Mouse (Mus musculus) brain, embryonic 14.5 days (tissue): ENCODE measurements at regions not wholly inside any gene's neighbourhood (a gene's known extent, or its start where the extent isn't known, plus 50 kb on each side); places are given as distances from the start of the nearest gene placed in this dataset.
A peak's percentile ranks its signal among the peaks of the same experiment; 100 is the strongest.

Experiments used
- DNase-seq: peaks from one replicate; pipeline ENCODE4 v3.0.0-alpha.2; 2011; ENCODE audit warnings: low read depth
- CTCF ChIP-seq: fragments of 200-500 bp; IDR thresholded peaks from 2 replicates; pipeline ENCODE4 v1.5.1; 2012; ENCODE audit warnings: inconsistent platforms, mild to moderate bottlenecking, moderate library complexity, borderline replicate concordance; ENCODE audit not compliant: insufficient read depth, insufficient read length; ENCODE audit errors: extremely low read depth
- POLR2A ChIP-seq: fragments of 200-500 bp; IDR thresholded peaks from 2 replicates; pipeline ENCODE4 v1.6.1; 2012; ENCODE audit warnings: mild to moderate bottlenecking, inconsistent platforms, borderline replicate concordance; ENCODE audit not compliant: poor library complexity, insufficient read depth, insufficient read length, severe bottlenecking; ENCODE audit errors: extremely low read depth

GRCm38 (mm10) chr4:153288362-153288761 lies 194.2 kb downstream of the Ajap1 start:
- DNase-seq, result no peak
- TF ChIP-seq POLR2A (no peak), CTCF (no peak)

DNA sequence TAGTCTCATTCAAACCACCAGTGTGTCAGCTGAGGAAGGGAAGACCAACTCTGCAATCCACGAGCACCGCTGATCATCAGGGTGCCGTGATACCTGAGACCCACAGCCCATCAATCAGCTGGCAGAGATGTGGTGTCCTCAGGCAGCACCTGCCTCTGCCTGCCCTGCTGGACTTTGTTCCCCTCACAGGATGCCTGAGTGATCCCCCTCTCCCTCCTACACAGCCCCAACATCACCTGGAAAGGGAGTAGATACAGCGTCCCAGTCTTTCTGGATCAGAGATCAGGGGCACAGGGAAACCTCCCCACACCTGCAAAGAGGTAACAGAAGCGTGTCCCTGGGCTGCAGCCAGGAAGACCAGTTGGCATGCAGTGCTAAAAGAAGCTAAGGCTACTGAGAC lies 198.4 kb downstream of the Ajap1 start:
- DNase-seq, result no peak
- no peak for TF ChIP-seq POLR2A
- TF ChIP-seq CTCF, result no peak

GRCm38 (mm10) chr4:153276571-153276970 lies 206.0 kb downstream of the Ajap1 start:
- DNase-seq, result peak; percentile 38
- TF ChIP-seq CTCF, result no peak
- no peak for TF ChIP-seq POLR2A

DNA sequence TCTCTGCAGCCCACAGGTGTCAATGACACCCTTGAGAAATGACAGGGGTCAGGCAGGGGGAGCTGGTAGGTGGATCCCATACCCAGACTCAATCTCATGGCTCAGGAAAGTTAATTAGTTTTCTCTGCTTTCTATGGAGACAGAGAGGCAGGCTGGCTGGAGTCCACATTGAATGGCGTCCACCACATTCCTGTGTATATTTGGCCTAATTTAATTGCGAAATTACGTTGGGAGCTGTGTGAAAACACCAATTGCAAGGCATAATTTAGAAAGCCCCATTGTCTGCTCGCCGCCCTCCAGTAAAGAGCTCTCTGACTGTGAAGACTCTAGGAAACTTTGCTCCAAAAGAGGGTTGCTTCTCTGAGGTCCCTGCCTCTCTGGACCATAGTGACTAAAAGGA lies 211.2 kb downstream of the Ajap1 start:
- TF ChIP-seq POLR2A (no peak), CTCF (no peak)
- DNase-seq, result peak; percentile 79

DNA sequence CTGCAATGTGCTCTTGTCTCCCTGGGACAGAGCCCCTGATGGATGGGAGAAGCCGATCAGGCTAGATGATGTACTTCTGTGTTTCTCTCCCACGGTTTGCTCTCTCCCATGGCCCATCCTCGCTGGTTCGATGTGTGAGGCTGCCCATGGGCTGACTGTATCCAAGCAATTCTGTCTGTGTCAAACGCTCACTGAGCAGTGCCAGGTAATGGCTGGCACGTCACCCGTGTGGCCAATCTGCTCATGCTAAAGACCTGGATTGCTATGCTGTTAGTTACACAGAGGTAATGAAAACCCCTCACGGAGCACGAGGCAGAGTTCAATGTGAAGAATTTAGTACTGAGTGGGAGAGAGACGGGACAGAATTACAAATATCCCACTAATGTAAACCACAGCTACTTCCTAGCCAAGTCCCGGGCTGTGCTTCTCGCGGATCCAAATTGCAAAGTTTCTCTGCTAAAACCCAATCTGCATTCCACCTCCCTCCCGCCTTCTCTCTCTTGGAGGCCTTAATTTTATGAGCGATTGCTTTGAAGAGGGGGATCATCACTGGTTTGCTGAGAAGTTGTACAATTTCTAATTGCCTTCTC lies 219.3 kb downstream of the Ajap1 start:
- TF ChIP-seq POLR2A, result no peak
- TF ChIP-seq CTCF, result no peak
- DNase-seq, result peak; percentile 24

GRCm38 (mm10) chr4:153260941-153261557 lies 221.6 kb downstream of the Ajap1 start:
- DNase-seq, result peak; percentile 34
- TF ChIP-seq CTCF, result no peak
- no peak for TF ChIP-seq POLR2A

- DNase-seq, result no peak
- no peak for TF ChIP-seq CTCF
- no peak for TF ChIP-seq POLR2A
Measured at GRCm38 (mm10) chr4:153251943-153252342, 230.7 kb downstream of the Ajap1 start.

- TF ChIP-seq CTCF (no peak), POLR2A (no peak)
- DNase-seq, result peak; percentile 50
Measured at GRCm38 (mm10) chr4:153251311-153251710, 231.3 kb downstream of the Ajap1 start.

GRCm38 (mm10) chr4:153236680-153237079 lies 245.9 kb downstream of the Ajap1 start:
- no peak for TF ChIP-seq POLR2A
- peak; percentile 49 for DNase-seq

DNA sequence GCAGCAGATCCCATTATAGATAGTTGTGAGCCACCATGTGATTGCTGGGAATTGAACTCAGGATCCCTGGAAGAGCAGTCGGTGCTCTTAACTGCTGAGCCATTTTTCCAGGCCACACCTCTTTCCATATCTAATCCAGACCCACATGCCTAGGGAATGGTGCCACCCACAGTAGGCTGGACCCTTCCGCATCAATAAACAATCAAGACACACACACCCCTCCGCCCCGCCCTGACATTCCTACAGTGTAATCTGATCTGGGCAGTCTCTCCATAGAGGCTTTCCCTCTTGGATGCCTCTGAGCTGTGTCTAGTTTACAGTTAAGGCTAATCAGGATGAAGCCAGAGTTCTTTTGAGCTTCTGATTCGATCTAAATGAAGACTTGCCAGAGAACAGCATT lies 248.8 kb downstream of the Ajap1 start:
- no peak for TF ChIP-seq POLR2A
- TF ChIP-seq CTCF, result no peak
- no peak for DNase-seq

GRCm38 (mm10) chr4:153229221-153229620 lies 253.4 kb downstream of the Ajap1 start:
- TF ChIP-seq CTCF (peak; percentile 22; the same call in 1 of the 2 replicates), POLR2A (no peak)

More at GRCm38 (mm10) chr4:153229221-153229620, 253.4 kb downstream of the Ajap1 start:
- DNase-seq, result no peak
